Mouse (Mus musculus) cerebellum, adult 2 months (tissue): Measurements from ENCODE around the gene Uqcrq. TPM values are rescaled to one million over a fixed set of nuclear protein-coding genes. Genes with fewer than 3 reads are reported as not detected.

Experiments
- DNase-seq, 2 experiments: peaks; one replicate each; pipeline ENCODE4 v3.0.0; 2021
- H3K27ac ChIP-seq: fragments of 200-500 bp; 2 replicates; pipeline ENCODE4 v1.5.1; 2012; ENCODE audit warnings: low read length, control low read depth, inconsistent platforms; ENCODE audit not compliant: insufficient read depth
- H3K27me3 ChIP-seq: fragments of 200-500 bp; 2 replicates; pipeline ENCODE4 v1.6.1; 2012; ENCODE audit warnings: inconsistent platforms, mild to moderate bottlenecking, low read length, moderate library complexity; ENCODE audit not compliant: control insufficient read depth, insufficient read depth
- H3K4me1 ChIP-seq: fragments of 200-500 bp; 2 replicates; pipeline ENCODE4 v1.6.1; 2011; ENCODE audit warnings: low read length; ENCODE audit not compliant: control insufficient read depth, insufficient read depth
- H3K4me3 ChIP-seq: fragments of 200-500 bp; replicated peaks from 2 replicates; pipeline ENCODE3; 2011; ENCODE audit warnings: mild to moderate bottlenecking, low read depth, low read length, control low read depth; ENCODE audit not compliant: insufficient read depth
- CTCF ChIP-seq: fragments of 200-500 bp; IDR thresholded peaks from 2 replicates; pipeline ENCODE4 v1.5.1; 2011; ENCODE audit warnings: low read depth, mild to moderate bottlenecking, control low read depth, low read length, moderate library complexity, borderline replicate concordance; ENCODE audit not compliant: insufficient read depth
- POLR2A ChIP-seq: fragments of 200-500 bp; IDR thresholded peaks from 2 replicates; pipeline ENCODE4 v1.6.1; 2011; ENCODE audit warnings: low read length, control low read depth, borderline replicate concordance; ENCODE audit not compliant: insufficient read depth
- WGBS: fragments of 180-500 bp; shearing (Covaris S2); methylation state at CpG from one replicate; pipeline ENCODE4 v1.1.7; 2018; 5-methylcytosine and 5-hydroxymethylcytosine counted together
- polyA plus RNA-seq: library from polyadenylated mRNA; depleted of rRNA; stranded (reverse); fragments of >200 nt; gene quantifications from 2 replicates; pipeline ENCODE4 v1.2.3, GENCODE M21; 2012; rRNA removed

Gene Uqcrq
- 447 and 454 TPM in 2 replicates for polyA plus RNA-seq

- peaks cover 7% of the 10 kb centered on the region; the same call in 1 of the 2 replicates for H3K4me1 ChIP-seq
- peak; percentile 100 for DNase-seq
- no peaks in the 10 kb centered on the region for H3K27me3 ChIP-seq
- peak within 1 kb of the TSS; percentile 76 for H3K27ac ChIP-seq
- peak within 1 kb of the TSS; percentile 89 for H3K4me3 ChIP-seq
- TF ChIP-seq CTCF = no peak
- TF ChIP-seq POLR2A = peak; percentile 96
- under 1% methylated on average over 44 of the region's 44 CpGs for WGBS
Observed at GRCm38 (mm10) chr11:53430670-53431346, at the start of gene Uqcrq, which contains the start of gene Gdf9. TSS of gene Uqcrq (minus strand) at chr11:53430831. TSS of gene Gdf9 (plus strand) at chr11:53431023.

DNA sequence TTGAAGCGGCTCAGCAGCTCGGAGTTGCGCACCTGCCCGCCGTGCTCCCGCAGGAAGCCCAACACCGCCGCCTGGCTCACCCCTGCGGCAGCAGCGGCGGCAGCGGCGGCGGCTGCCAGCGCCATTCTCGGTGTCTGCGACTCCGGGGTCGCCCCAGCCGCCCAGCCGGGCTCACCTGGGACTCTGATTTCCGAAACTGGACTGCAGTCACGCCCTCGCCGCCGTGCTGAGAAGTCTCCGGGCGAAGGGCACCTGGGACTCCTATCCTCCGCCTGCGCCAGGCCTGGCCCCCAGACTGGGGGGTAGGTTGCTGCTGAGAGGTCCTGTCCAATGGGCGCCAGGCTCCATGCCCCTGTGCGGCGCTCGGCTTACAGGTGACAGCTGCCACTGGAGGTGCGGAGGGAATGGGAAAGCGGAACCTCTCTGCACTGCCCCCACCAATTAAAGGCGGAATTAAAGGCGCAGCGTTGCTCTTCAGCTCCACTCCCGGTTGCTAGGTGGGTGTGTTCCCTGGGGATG lies 49.2 kb upstream of the Uqcrq start, which contains the start of the genes Gm9945 and Sowaha:
Gm9945 (plus strand) TSS at position 384 of the 519 bp plus-strand sequence.
Sowaha (minus strand) TSS at position 492 of the 519 bp plus-strand sequence.
- peak; percentile 86 to 90 for DNase-seq
- Histone ChIP-seq H3K27ac (peak within 1 kb of the TSS; percentile 61), H3K4me1 (peaks cover 6% of the 10 kb centered on the region; the same call in 1 of the 2 replicates), H3K27me3 (no peaks in the 10 kb centered on the region), H3K4me3 (peak within 1 kb of the TSS; percentile 67)
- TF ChIP-seq POLR2A (peak; percentile 51; the same call in 1 of the 2 replicates), CTCF (no peak; the same call in 1 of the 2 replicates)
- 1% methylated on average over 40 of the region's 40 CpGs for WGBS

- Histone ChIP-seq H3K4me3 (peak overlapping the region; percentile 67), H3K27ac (peak overlapping the region; percentile 61), H3K4me1 (peaks cover 6% of the 10 kb centered on the region; the same call in 1 of the 2 replicates), H3K27me3 (no peaks in the 10 kb centered on the region)
- peak; percentile 70 to 75 for DNase-seq
- whole genome bisulfite sequencing = under 1% methylated on average over 62 of the region's 62 CpGs
- no peak for TF ChIP-seq POLR2A
- TF ChIP-seq CTCF = no peak
Observed at GRCm38 (mm10) chr11:53479171-53479782, 48.6 kb upstream of the Uqcrq start.

- no peak for TF ChIP-seq POLR2A
- TF ChIP-seq CTCF = no peak
- H3K4me3 ChIP-seq = peak overlapping the region; percentile 67
- peak; percentile 64 to 77 for DNase-seq
- H3K27me3 ChIP-seq = no peaks in the 10 kb centered on the region
- peak overlapping the region; percentile 61 for H3K27ac ChIP-seq
- WGBS = 5% methylated on average over 79 of the region's 79 CpGs
- peaks cover 4% of the 10 kb centered on the region; the same call in 1 of the 2 replicates for H3K4me1 ChIP-seq
Observed at GRCm38 (mm10) chr11:53478383-53479170, 47.9 kb upstream of the Uqcrq start.

DNA sequence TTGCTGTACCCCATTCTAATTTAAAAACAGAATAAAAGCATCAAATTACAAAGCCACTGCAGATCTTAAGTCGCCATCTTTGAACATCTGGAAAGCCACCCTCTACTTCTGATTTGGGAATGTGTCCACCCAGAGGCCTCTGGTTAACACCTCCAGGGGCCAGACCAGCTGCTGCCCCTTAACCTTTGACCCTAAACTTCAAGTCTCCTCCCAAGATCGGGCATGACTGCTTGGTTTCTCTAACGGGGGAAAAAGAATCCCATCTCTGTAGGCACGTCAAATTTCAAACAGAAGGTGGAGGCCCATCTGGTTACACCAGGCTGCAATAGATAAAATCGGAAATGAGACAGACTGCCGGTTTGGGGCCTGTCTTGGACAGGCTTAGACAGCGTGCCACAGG lies 47.2 kb upstream of the Uqcrq start:
- Histone ChIP-seq H3K27ac (no peak overlapping the region), H3K4me3 (peak overlapping the region; percentile 67), H3K27me3 (no peaks in the 10 kb centered on the region), H3K4me1 (no peaks in the 10 kb centered on the region; the same call in 1 of the 2 replicates)
- DNase-seq = no peak
- 39% methylated on average over 7 of the region's 7 CpGs for WGBS
- TF ChIP-seq POLR2A (no peak), CTCF (no peak)

DNA sequence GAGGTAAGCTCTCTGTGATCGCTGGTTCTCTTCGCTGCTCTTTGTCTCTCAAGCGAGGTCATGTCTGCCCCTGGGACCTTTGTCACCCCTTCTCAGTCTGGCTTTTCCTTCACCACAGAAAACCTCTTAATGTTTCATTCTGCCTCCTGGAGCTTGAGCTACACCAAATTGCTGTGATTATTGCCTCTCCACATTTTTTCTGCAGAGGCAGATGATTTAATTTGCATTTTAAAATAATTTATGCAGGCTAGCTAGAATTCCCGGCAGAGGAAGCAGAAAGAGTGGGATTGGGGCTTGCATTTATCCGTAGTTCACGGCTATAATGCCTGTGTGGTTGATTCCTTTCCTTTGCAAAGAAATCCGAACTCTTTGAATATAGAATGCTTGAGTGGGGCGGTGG lies 45.0 kb upstream of the Uqcrq start:
- Histone ChIP-seq H3K4me3 (no peak overlapping the region), H3K27me3 (no peaks in the 10 kb centered on the region), H3K4me1 (peaks cover 1% of the 10 kb centered on the region; the same call in 1 of the 2 replicates), H3K27ac (no peak overlapping the region)
- DNase-seq = no peak
- TF ChIP-seq POLR2A = no peak
- TF ChIP-seq CTCF = no peak
- WGBS = 59% methylated on average over 8 of the region's 8 CpGs

- H3K27ac ChIP-seq = no peak overlapping the region
- H3K4me3 ChIP-seq = no peak overlapping the region
- no peaks in the 10 kb centered on the region for H3K27me3 ChIP-seq
- peaks cover 7% of the 10 kb centered on the region; the same call in 1 of the 2 replicates for H3K4me1 ChIP-seq
- no peak for DNase-seq
- TF ChIP-seq CTCF (peak; percentile 36; the same call in 1 of the 2 replicates), POLR2A (no peak)
- WGBS = 91% methylated on average over 3 of the region's 3 CpGs
Observed at GRCm38 (mm10) chr11:53472709-53473108, 42.1 kb upstream of the Uqcrq start.
